Mouse (Mus musculus) cerebral cortex, adult 2 months (tissue): ENCODE results near the gene Olfr1335.

ENCODE experiments used
- WGBS: fragments of 180-500 bp; shearing (Covaris S2); methylation state at CpG from one replicate; pipeline ENCODE4 v1.1.7; 2018; 5-methylcytosine and 5-hydroxymethylcytosine counted together

Olfr1335 gene

GRCm38 (mm10) chr4:118809844-118810243, at the start of gene Olfr1335:
TSS of gene Olfr1335 (minus strand) at chr4:118809944.
- WGBS: 90% methylated on average over 4 of the region's 4 CpGs

- 98% methylated on average over 1 of the region's 1 CpGs for WGBS
These were observed 26.4 kb upstream of the Olfr1335 start, which contains the start of gene Olfr1333 for GRCm38 (mm10) chr4:118836179-118836578. TSS of gene Olfr1333 (minus strand) at chr4:118836279.

- whole genome bisulfite sequencing: 89% methylated on average over 1 of the region's 1 CpGs
These were observed 9.2 kb upstream of the Olfr1335 start for GRCm38 (mm10) chr4:118818921-118819320.

GRCm38 (mm10) chr4:118782486-118782885, 27.3 kb downstream of the Olfr1335 start, which contains the start of gene Olfr1337:
TSS of gene Olfr1337 (minus strand) at chr4:118782586.
- WGBS: 73% methylated on average over 2 of the region's 2 CpGs
